Mouse (Mus musculus) liver, embryonic 15.5 days (tissue): ENCODE data around the gene Epb41l2. TPM values are rescaled to one million over a fixed set of nuclear protein-coding genes. Genes with fewer than 3 reads are reported as not detected.

Experiments
- ATAC-seq: fragments of 200-750 bp; cut with Nextera tagmentation; 2 replicates; pipeline ENCODE4 v1.8.0; 2017; ENCODE audit warnings: moderate number of reproducible peaks, mild to moderate bottlenecking, moderate library complexity; ENCODE audit not compliant: insufficient read depth
- H3K27ac ChIP-seq: fragments of 300-500 bp; sonication (generic); replicated peaks from 2 replicates; pipeline ENCODE4 v1.5.1; 2015; ENCODE audit warnings: mild to moderate bottlenecking, inconsistent platforms
- H3K27me3 ChIP-seq: fragments of 300-500 bp; sonication (generic); 2 replicates; pipeline ENCODE4 v1.6.1; 2015; ENCODE audit warnings: mild to moderate bottlenecking, inconsistent platforms
- H3K36me3 ChIP-seq: fragments of 300-500 bp; sonication (generic); replicated peaks from 2 replicates; pipeline ENCODE4 v1.6.1; 2015; ENCODE audit warnings: moderate library complexity, mild to moderate bottlenecking, inconsistent platforms
- H3K4me1 ChIP-seq: fragments of 300-500 bp; sonication (generic); replicated peaks from 2 replicates; pipeline ENCODE4 v1.6.1; 2015; ENCODE audit warnings: inconsistent platforms
- H3K4me2 ChIP-seq: fragments of 300-500 bp; sonication (generic); 2 replicates; pipeline ENCODE4 v1.6.1; 2015; ENCODE audit warnings: moderate library complexity, mild to moderate bottlenecking, inconsistent platforms
- H3K4me3 ChIP-seq: fragments of 300-500 bp; sonication (generic); replicated peaks from 2 replicates; pipeline ENCODE4 v1.5.1; 2015; ENCODE audit warnings: mild to moderate bottlenecking, inconsistent platforms
- H3K9ac ChIP-seq: fragments of 300-500 bp; sonication (generic); 2 replicates; pipeline ENCODE4 v1.6.1; 2015; ENCODE audit warnings: moderate library complexity, mild to moderate bottlenecking, inconsistent platforms
- H3K9me3 ChIP-seq: fragments of 300-500 bp; sonication (generic); replicated peaks from 2 replicates; pipeline ENCODE4 v1.6.1; 2016; ENCODE audit warnings: inconsistent platforms
- WGBS: fragments of 180-500 bp; shearing (Covaris S2); methylation state at CpG from one replicate; pipeline ENCODE4 v1.1.7; 2015; ENCODE audit warnings: mixed read lengths; ENCODE audit not compliant: insufficient replicate concordance; 5-methylcytosine and 5-hydroxymethylcytosine counted together
- polyA plus RNA-seq: library from polyadenylated mRNA; unstranded; fragments of >200 nt; fragmentation: Nextera tagmentation; extraction: Ambion mirVana; gene quantifications from 2 replicates; pipeline ENCODE4 v1.2.1, GENCODE M21; 2015

The Epb41l2 gene
- polyA plus RNA-seq, 1 experiment from 2014 or later: 9.7 TPM

DNA sequence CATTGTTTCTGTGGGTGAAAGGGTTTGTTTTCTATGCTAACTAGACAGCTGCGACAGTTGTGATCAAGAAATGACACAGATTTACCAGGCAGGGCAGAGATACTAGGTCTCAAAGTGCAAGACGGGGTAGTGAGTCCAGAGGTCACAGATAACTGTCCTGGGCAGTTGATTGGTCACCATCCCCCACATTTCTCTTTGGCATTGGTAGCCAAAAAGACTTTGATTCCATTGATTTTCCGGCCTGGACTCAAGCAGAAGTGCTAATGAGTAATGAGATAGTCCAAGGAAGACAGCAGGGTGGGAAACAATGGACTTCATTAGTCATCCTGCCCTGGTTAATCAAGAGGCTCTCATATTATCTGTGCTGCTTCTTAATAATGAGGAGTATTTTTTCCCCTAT lies 160.4 kb downstream of the Epb41l2 start:
- no peak overlapping the region for H3K4me3 ChIP-seq
- H3K4me2 ChIP-seq: no peak overlapping the region
- WGBS: 61% methylated on average over 3 of the region's 3 CpGs
- no peaks in the 10 kb centered on the region for H3K27me3 ChIP-seq
- H3K36me3 ChIP-seq: no peaks in the 10 kb centered on the region
- H3K9ac ChIP-seq: no peak overlapping the region
- peak; percentile 63 for ATAC-seq
- no peaks in the 10 kb centered on the region for H3K9me3 ChIP-seq
- no peak overlapping the region for H3K27ac ChIP-seq
- H3K4me1 ChIP-seq: 0 out of 2 replicates have a peak, but pooled peaks cover 2% of the 10 kb centered on the region

DNA sequence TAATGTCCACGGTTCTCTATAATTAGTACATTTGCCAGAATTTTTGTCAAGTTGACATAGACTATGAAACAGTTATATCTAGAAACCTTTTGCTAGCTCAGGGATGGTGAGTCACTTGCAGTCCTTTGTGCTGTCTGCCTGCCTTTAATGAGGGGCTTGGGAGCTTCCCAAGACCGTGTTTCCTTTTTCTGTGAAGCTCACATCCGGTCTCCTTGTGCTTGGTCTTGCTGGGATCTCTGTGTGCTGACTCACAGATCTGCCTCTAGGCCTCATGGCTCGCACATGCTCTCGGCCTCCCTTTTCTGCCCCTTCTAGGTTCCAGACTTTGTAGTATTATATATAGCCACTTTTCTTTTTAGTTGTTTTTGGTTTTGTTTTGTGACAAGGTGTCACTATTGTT lies 160.8 kb downstream of the Epb41l2 start:
- H3K4me1 ChIP-seq: 0 out of 2 replicates have a peak, but pooled peaks cover 2% of the 10 kb centered on the region
- H3K4me2 ChIP-seq: no peak overlapping the region
- ATAC-seq: no peak
- no peak overlapping the region for H3K4me3 ChIP-seq
- H3K9ac ChIP-seq: no peak overlapping the region
- no peaks in the 10 kb centered on the region for H3K27me3 ChIP-seq
- H3K27ac ChIP-seq: no peak overlapping the region
- WGBS: 55% methylated on average over 5 of the region's 5 CpGs
- no peaks in the 10 kb centered on the region for H3K9me3 ChIP-seq
- no peaks in the 10 kb centered on the region for H3K36me3 ChIP-seq

DNA sequence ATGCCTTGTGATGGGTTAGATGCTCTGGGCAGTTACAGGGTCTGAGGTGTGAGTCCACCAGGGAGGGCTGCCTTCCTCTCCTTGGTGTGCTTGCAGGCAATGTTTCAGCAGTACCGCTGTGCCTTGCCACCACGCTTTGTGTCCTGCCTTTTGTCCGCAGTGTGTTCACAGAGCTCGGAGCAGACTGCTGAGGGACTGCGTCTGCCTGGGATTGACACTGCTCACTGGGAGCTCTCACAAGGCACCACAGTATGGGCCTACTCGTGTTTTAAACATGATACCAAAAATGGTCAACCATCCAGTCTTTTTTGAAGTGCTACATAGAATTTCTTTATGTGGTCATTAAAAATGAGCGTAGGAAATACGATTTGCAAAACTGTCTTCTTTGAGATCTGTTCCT lies 164.1 kb downstream of the Epb41l2 start:
- Histone ChIP-seq H3K36me3 (0 out of 2 replicates have a peak, but pooled peaks cover 3% of the 10 kb centered on the region), H3K4me2 (no peak overlapping the region), H3K9ac (no peak overlapping the region), H3K9me3 (no peaks in the 10 kb centered on the region), H3K4me1 (0 out of 2 replicates have a peak, but pooled peaks cover 2% of the 10 kb centered on the region), H3K27me3 (no peaks in the 10 kb centered on the region), H3K4me3 (no peak overlapping the region), H3K27ac (no peak overlapping the region)
- WGBS: 79% methylated on average over 8 of the region's 8 CpGs
- ATAC-seq: no peak

DNA sequence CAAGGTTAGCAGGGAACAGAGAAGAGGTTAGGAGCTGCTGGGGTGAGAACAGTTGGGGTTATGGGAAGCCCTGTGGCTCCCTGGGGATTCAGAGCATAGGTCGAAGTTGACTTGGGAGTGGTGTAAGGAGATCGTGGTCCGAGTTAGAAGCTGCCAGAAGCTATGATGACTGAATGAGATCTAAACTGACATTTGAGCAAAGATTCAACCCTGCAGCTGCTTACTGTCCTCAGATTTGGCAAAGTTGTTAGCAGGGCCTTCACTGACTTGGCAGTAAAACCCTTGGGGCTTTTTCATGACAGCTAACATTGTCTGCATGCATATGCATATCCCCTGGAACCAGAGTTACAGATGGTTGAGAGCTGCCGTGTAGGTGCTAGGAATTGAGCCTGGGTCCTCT lies 166.6 kb downstream of the Epb41l2 start:
- no peak overlapping the region for H3K4me3 ChIP-seq
- H3K4me2 ChIP-seq: no peak overlapping the region
- H3K4me1 ChIP-seq: no peaks in the 10 kb centered on the region
- H3K27ac ChIP-seq: no peak overlapping the region
- ATAC-seq: no peak
- H3K9ac ChIP-seq: no peak overlapping the region
- H3K27me3 ChIP-seq: no peaks in the 10 kb centered on the region
- H3K36me3 ChIP-seq: 0 out of 2 replicates have a peak, but pooled peaks cover 3% of the 10 kb centered on the region
- WGBS: 59% methylated on average over 4 of the region's 4 CpGs
- H3K9me3 ChIP-seq: no peaks in the 10 kb centered on the region

DNA sequence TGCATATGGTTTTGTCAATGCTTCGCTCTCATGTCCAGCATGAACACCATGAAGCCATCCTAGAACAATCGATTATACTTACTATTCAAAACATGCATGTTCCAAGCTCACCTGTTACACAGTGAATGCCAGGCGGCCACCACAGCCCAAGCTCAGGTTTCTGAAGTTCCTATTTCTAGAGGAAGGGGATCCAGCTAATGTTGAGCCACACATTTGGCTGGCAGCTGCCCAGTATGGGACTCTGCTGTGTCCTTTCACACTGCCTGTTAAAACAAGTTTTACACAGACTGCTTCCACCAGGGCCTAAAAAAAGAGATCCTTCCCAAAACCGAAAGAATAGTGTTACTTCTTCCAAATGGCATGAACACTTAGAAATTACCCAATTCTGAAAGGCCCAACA lies 167.0 kb downstream of the Epb41l2 start:
- Histone ChIP-seq H3K4me2 (no peak overlapping the region), H3K4me1 (no peaks in the 10 kb centered on the region), H3K9me3 (no peaks in the 10 kb centered on the region), H3K36me3 (0 out of 2 replicates have a peak, but pooled peaks cover 3% of the 10 kb centered on the region), H3K9ac (no peak overlapping the region), H3K4me3 (no peak overlapping the region), H3K27me3 (no peaks in the 10 kb centered on the region), H3K27ac (no peak overlapping the region)
- no peak for ATAC-seq
- 53% methylated on average over 4 of the region's 4 CpGs for WGBS

DNA sequence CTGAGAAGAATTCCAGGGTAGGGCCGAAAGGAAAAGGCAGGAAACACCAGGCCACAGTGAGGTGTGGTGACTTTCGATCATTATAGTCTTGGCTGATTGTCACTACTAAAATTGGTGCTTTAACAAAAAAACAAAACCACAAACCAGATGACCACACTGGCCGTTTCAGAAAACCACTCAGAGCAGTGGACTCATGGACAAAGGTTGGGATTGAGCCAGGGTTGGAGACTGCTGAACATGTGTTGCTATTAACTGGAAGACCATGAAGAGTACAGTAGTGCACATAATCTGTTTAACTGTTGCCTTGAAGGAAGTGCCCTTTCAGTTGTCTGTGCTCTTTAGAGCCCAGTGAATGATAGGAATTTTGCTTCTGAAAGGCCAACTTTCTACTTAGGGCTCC lies 167.5 kb downstream of the Epb41l2 start:
- Histone ChIP-seq H3K4me3 (no peak overlapping the region), H3K27ac (no peak overlapping the region), H3K9ac (no peak overlapping the region), H3K4me2 (no peak overlapping the region), H3K9me3 (no peaks in the 10 kb centered on the region), H3K27me3 (no peaks in the 10 kb centered on the region), H3K36me3 (0 out of 2 replicates have a peak, but pooled peaks cover 3% of the 10 kb centered on the region), H3K4me1 (no peaks in the 10 kb centered on the region)
- ATAC-seq: no peak
- WGBS: 49% methylated on average over 3 of the region's 3 CpGs

DNA sequence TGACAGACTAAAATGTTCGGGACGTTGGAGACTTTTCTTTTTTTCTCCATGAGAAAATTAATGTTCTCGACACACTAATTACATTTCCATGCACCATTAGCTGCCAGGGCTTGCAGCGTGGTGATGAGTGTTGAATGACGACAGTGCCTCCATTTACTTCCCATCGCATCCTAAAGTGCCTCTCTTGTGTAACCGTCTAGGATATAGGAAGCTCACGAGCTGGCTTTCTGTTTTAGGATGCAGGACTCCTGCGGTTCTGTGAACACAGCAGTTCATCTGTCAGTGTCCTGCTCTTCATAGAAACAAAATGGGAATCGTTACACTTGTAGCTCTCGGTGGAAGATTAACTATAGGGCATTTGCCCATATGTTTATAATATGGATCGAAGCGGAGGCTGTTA lies 171.7 kb downstream of the Epb41l2 start:
- Histone ChIP-seq H3K36me3 (0 out of 2 replicates have a peak, but pooled peaks cover 3% of the 10 kb centered on the region), H3K4me3 (no peak overlapping the region), H3K27ac (no peak overlapping the region), H3K9ac (no peak overlapping the region), H3K9me3 (no peaks in the 10 kb centered on the region), H3K27me3 (no peaks in the 10 kb centered on the region), H3K4me1 (no peaks in the 10 kb centered on the region), H3K4me2 (no peak overlapping the region)
- ATAC-seq: no peak
- WGBS: 66% methylated on average over 13 of the region's 13 CpGs

DNA sequence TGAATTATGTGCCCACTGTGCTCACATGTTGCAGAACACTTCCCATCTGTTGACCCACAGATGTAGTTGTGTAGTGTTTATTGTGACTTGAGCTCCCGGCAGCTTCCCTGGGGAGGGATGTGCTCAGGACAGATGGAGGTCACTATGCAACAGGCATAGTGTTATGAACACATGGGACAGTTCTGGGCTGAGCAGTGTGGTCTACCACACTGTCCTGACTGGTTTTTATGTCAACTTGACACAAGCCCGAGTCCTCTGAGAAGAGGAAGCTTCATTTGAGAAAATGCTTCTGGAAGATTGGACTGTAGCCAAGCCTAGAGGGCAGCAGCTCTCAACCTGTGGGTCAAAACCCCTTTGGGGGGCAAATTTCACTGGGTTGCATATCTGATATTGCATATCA lies 173.5 kb downstream of the Epb41l2 start:
- Histone ChIP-seq H3K4me3 (no peak overlapping the region), H3K27me3 (no peaks in the 10 kb centered on the region), H3K36me3 (0 out of 2 replicates have a peak, but pooled peaks cover 3% of the 10 kb centered on the region), H3K4me2 (no peak overlapping the region), H3K9ac (no peak overlapping the region), H3K4me1 (no peaks in the 10 kb centered on the region), H3K27ac (no peak overlapping the region), H3K9me3 (no peaks in the 10 kb centered on the region)
- no peak for ATAC-seq
- WGBS: 37% methylated on average over 2 of the region's 2 CpGs

DNA sequence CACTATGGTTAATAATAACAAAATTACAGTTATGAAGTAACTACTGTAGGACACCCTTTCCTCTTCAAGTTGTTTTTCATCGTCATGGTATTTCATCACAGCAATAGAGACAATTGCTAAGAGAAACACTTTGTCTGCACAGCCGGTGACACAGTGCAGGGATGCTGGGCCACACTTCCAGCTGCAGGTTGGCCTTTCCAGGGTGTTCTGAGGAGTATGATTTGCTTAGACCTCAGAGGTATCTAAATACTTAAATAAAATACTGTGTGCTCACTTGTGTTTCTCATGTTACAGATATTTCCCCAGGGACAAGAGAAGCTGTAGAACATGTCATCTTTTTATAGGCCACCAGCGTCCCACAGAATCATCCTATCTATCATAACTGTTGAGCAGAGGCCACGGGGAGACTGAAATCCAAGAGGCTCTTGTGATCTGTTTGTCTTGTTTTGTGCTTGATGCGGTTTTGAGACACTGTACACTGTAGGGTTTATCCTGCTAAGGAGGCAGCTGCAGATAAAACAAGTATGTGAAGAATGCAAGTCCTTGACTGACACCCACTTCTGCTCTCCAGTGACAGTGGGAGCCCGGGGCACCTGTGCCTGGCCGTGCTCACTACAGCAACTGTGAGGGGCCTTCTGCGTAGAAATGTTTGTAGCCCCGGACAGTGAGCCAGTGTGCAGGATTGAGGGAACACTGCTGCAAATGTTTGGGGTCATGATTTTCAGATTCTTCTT lies 174.1 kb downstream of the Epb41l2 start:
- H3K4me3 ChIP-seq: 0 out of 2 replicates have a peak overlapping the region, but pooled peaks have one; percentile 38
- 62% methylated on average over 9 of the region's 9 CpGs for WGBS
- no peak for ATAC-seq

DNA sequence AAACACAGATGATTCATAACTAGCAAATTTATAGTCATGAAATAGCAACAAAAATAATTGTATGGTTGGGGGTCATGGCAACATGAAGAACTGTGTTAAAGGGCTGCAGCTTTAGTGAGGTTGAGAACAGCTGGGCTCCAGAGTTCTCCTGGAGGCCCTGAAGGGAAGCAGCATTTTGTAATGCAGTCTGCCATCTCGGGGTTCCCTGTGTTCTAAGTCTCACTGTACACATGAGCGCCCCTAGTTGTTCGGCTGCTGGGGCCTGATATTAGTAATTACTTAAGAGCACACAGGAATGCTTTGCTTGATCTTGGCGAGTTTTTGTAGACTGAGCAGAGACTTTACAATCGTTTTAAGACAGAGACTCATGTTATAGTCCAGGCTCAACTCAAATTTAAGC lies 174.9 kb downstream of the Epb41l2 start:
- H3K9ac ChIP-seq: no peak overlapping the region
- no peak overlapping the region for H3K27ac ChIP-seq
- H3K4me1 ChIP-seq: no peaks in the 10 kb centered on the region
- WGBS: 65% methylated on average over 5 of the region's 5 CpGs
- H3K4me3 ChIP-seq: peak overlapping the region; percentile 38
- H3K27me3 ChIP-seq: no peaks in the 10 kb centered on the region
- peak overlapping the region; percentile 37 for H3K4me2 ChIP-seq
- ATAC-seq: no peak
- no peaks in the 10 kb centered on the region for H3K36me3 ChIP-seq
- H3K9me3 ChIP-seq: no peaks in the 10 kb centered on the region

More for the DNA sequence above, 174.1 kb downstream of the Epb41l2 start:
- no peaks in the 10 kb centered on the region for H3K36me3 ChIP-seq
- no peak overlapping the region for H3K27ac ChIP-seq
- no peak overlapping the region for H3K9ac ChIP-seq
- H3K4me2 ChIP-seq: peak overlapping the region; percentile 37
- H3K4me1 ChIP-seq: no peaks in the 10 kb centered on the region
- H3K27me3 ChIP-seq: no peaks in the 10 kb centered on the region
- no peaks in the 10 kb centered on the region for H3K9me3 ChIP-seq

DNA sequence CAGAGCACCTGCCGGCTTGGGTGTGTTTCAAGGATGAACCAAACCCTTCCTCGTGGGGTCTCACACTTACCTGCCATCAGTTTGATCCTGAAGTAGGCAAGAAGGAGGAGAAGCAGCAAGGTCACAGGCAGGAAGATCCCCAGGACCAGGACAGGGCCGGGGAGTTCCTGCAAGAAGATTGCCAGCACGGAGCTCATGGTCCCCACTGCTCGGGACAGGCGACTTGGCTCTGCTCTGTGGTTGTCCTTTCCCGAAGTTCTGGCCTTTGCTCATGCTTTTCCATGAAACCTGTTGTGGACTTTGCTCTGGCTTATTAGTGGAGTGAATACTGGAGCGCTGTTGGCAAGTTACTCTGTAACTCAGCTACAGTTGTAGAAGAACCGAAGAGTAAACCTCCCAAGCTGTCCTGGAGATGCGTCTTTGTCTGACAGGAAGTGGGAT lies 176.3 kb downstream of the Epb41l2 start, which contains the start of gene Smlr1:
Gene Smlr1, minus strand, starts transcription at position 377 of the 441 bp plus-strand sequence.
- Histone ChIP-seq H3K27me3 (no peaks in the 10 kb centered on the region), H3K9me3 (no peaks in the 10 kb centered on the region), H3K4me1 (no peaks in the 10 kb centered on the region), H3K36me3 (no peaks in the 10 kb centered on the region), H3K4me2 (peak within 1 kb of the TSS; percentile 37), H3K27ac (peak within 1 kb of the TSS; percentile 75), H3K4me3 (peak within 1 kb of the TSS; percentile 38), H3K9ac (no peak within 1 kb of the TSS)
- WGBS: 58% methylated on average over 10 of the region's 10 CpGs
- ATAC-seq: peak; percentile 53
